Mouse (Mus musculus): ENCODE results near the gene Tmem88. TPM values are rescaled to one million over a fixed set of nuclear protein-coding genes. Genes with fewer than 3 reads are reported as not detected.

Gene Tmem88
- total and polyA plus RNA-seq, 2 experiments from 2014 or later = 2.0 to 6.8 TPM

GRCm38 (mm10) chr11:69407724-69408004 lies 9.6 kb upstream of the Tmem88 start:
- ATAC-seq (no peak), DNase-seq (no peak)
- Histone ChIP-seq H3K27ac (ENCODE audit: low read depth, low read length) (no peak overlapping the region), H3K27me3 (ENCODE audit: insufficient read depth, low read length) (no peaks in the 10 kb centered on the region), H3K9me3 (ENCODE audit: low read length) (no peaks in the 10 kb centered on the region), H3K9ac (0 out of 2 replicates have a peak overlapping the region, but pooled peaks have one; percentile 85), H3K4me1 (ENCODE audit: insufficient read depth) (peaks cover 10% of the 10 kb centered on the region), H3K4me3 (ENCODE audit: low read depth, low read length) (no peak overlapping the region), H3K4me2 (ENCODE audit: low read depth) (no peak overlapping the region), H3K36me3 (ENCODE audit: insufficient read depth) (peaks cover 59% of the 10 kb centered on the region)
- no peak for TF ChIP-seq CTCF (IDR thresholded peaks at IDR 0.05; ENCODE audit: low read depth)
- 84% methylated on average over 4 of the region's 4 CpGs for WGBS

GRCm38 (mm10) chr11:69406867-69407723 lies 9.1 kb upstream of the Tmem88 start:
- Histone ChIP-seq H3K4me3 (ENCODE audit: low read depth, low read length) (no peak overlapping the region), H3K9ac (no peak overlapping the region), H3K27ac (ENCODE audit: low read depth, low read length) (no peak overlapping the region), H3K36me3 (ENCODE audit: insufficient read depth) (peaks cover 59% of the 10 kb centered on the region), H3K4me1 (ENCODE audit: insufficient read depth) (peaks cover 4% of the 10 kb centered on the region), H3K9me3 (ENCODE audit: low read length) (no peaks in the 10 kb centered on the region), H3K27me3 (ENCODE audit: insufficient read depth, low read length) (no peaks in the 10 kb centered on the region), H3K4me2 (ENCODE audit: low read depth) (no peak overlapping the region)
- ATAC-seq (no peak), DNase-seq (no peak)
- TF ChIP-seq CTCF (IDR thresholded peaks at IDR 0.05; ENCODE audit: low read depth) = no peak
- WGBS = 90% methylated on average over 16 of the region's 16 CpGs

GRCm38 (mm10) chr11:69406282-69406681 lies 8.2 kb upstream of the Tmem88 start:
- H3K27ac ChIP-seq (ENCODE audit: low read depth, low read length) = no peak overlapping the region
- no peaks in the 10 kb centered on the region for H3K9me3 ChIP-seq (ENCODE audit: low read length)
- H3K4me2 ChIP-seq (ENCODE audit: low read depth) = no peak overlapping the region
- no peaks in the 10 kb centered on the region for H3K27me3 ChIP-seq (ENCODE audit: insufficient read depth, low read length)
- H3K4me3 ChIP-seq (ENCODE audit: low read depth, low read length) = no peak overlapping the region
- no peak for DNase-seq
- TF ChIP-seq CTCF (IDR thresholded peaks at IDR 0.05; ENCODE audit: low read depth) = no peak
- ATAC-seq = no peak
- 91% methylated on average over 19 of the region's 19 CpGs for WGBS
- H3K36me3 ChIP-seq (ENCODE audit: insufficient read depth) = peaks cover 65% of the 10 kb centered on the region
- no peaks in the 10 kb centered on the region; the same call in 1 of the 2 replicates for H3K4me1 ChIP-seq (ENCODE audit: insufficient read depth)
- no peak overlapping the region for H3K9ac ChIP-seq

GRCm38 (mm10) chr11:69405397-69406200 lies 7.6 kb upstream of the Tmem88 start:
- no peak overlapping the region for H3K4me2 ChIP-seq (ENCODE audit: low read depth)

GRCm38 (mm10) chr11:69404595-69405396 lies 6.8 kb upstream of the Tmem88 start:
- ATAC-seq = no peak
- H3K9ac ChIP-seq = no peak overlapping the region
- peaks cover 80% of the 10 kb centered on the region for H3K36me3 ChIP-seq (ENCODE audit: insufficient read depth)
- H3K9me3 ChIP-seq (ENCODE audit: low read length) = no peaks in the 10 kb centered on the region
- no peak for TF ChIP-seq CTCF (IDR thresholded peaks at IDR 0.05; ENCODE audit: low read depth)
- 91% methylated on average over 24 of the region's 24 CpGs for WGBS
- H3K4me1 ChIP-seq (ENCODE audit: insufficient read depth) = no peaks in the 10 kb centered on the region; the same call in 1 of the 2 replicates
- H3K4me3 ChIP-seq (ENCODE audit: low read depth, low read length) = no peak overlapping the region
- no peak for DNase-seq
- H3K4me2 ChIP-seq (ENCODE audit: low read depth) = no peak overlapping the region
- H3K27me3 ChIP-seq (ENCODE audit: insufficient read depth, low read length) = no peaks in the 10 kb centered on the region
- H3K27ac ChIP-seq (ENCODE audit: low read depth, low read length) = no peak overlapping the region

More at GRCm38 (mm10) chr11:69405397-69406200, 7.6 kb upstream of the Tmem88 start:
- H3K9ac ChIP-seq = no peak overlapping the region
- DNase-seq = no peak
- 91% methylated on average over 24 of the region's 24 CpGs for WGBS
- H3K4me1 ChIP-seq (ENCODE audit: insufficient read depth) = no peaks in the 10 kb centered on the region; the same call in 1 of the 2 replicates
- H3K4me3 ChIP-seq (ENCODE audit: low read depth, low read length) = no peak overlapping the region
- TF ChIP-seq CTCF (IDR thresholded peaks at IDR 0.05; ENCODE audit: low read depth) = no peak
- no peak overlapping the region for H3K27ac ChIP-seq (ENCODE audit: low read depth, low read length)
- no peak for ATAC-seq
- H3K27me3 ChIP-seq (ENCODE audit: insufficient read depth, low read length) = no peaks in the 10 kb centered on the region
- H3K9me3 ChIP-seq (ENCODE audit: low read length) = no peaks in the 10 kb centered on the region
- H3K36me3 ChIP-seq (ENCODE audit: insufficient read depth) = peaks cover 72% of the 10 kb centered on the region

- no peak for DNase-seq
- H3K4me1 ChIP-seq (ENCODE audit: insufficient read depth) = no peaks in the 10 kb centered on the region; the same call in 1 of the 2 replicates
- no peak for TF ChIP-seq CTCF (IDR thresholded peaks at IDR 0.05; ENCODE audit: low read depth)
- no peak for ATAC-seq
- no peak overlapping the region for H3K4me3 ChIP-seq (ENCODE audit: low read depth, low read length)
- no peaks in the 10 kb centered on the region for H3K27me3 ChIP-seq (ENCODE audit: insufficient read depth, low read length)
- no peak overlapping the region for H3K4me2 ChIP-seq (ENCODE audit: low read depth)
- 91% methylated on average over 34 of the region's 38 CpGs for WGBS
- no peaks in the 10 kb centered on the region for H3K9me3 ChIP-seq (ENCODE audit: low read length)
- H3K36me3 ChIP-seq (ENCODE audit: insufficient read depth) = peaks cover 86% of the 10 kb centered on the region
- no peak overlapping the region for H3K27ac ChIP-seq (ENCODE audit: low read depth, low read length)
- no peak overlapping the region for H3K9ac ChIP-seq
Measured at GRCm38 (mm10) chr11:69403691-69404594, 5.9 kb upstream of the Tmem88 start.
